Mouse (Mus musculus): ENCODE data around the gene Tsen34. TPM values are rescaled to one million over a fixed set of nuclear protein-coding genes. Genes with fewer than 3 reads are reported as not detected.

Tsen34 gene
- 100 to 1,000 TPM in 1 of 2 experiments, 10 to 100 TPM in 1; 87.7 to 105 TPM for total RNA-seq (2021)
- long read RNA-seq, experiment 1, transcript Tsen34-204 (5 exons, 1,779 nt), result minor isoform, 22 of 69 reads
- long read RNA-seq, experiment 1, transcript Tsen34-202 (4 exons, 1,319 nt), result major isoform, 36 of 69 reads
- long read RNA-seq, experiment 1, partial matches to known transcripts, result 0 of 69 reads
- long read RNA-seq, experiment 1, other reads (novel, unspliced or antisense), result 10 of 69 reads
- long read RNA-seq, experiment 2, transcript Tsen34-202 (4 exons, 1,319 nt), result minor isoform, 82 of 232 reads
- long read RNA-seq, experiment 2, transcript Tsen34-204 (5 exons, 1,779 nt), result major isoform, 95 of 232 reads
- long read RNA-seq, experiment 2, partial matches to known transcripts, result 19 of 232 reads
- long read RNA-seq, experiment 2, other reads (novel, unspliced or antisense), result 34 of 232 reads

DNA sequence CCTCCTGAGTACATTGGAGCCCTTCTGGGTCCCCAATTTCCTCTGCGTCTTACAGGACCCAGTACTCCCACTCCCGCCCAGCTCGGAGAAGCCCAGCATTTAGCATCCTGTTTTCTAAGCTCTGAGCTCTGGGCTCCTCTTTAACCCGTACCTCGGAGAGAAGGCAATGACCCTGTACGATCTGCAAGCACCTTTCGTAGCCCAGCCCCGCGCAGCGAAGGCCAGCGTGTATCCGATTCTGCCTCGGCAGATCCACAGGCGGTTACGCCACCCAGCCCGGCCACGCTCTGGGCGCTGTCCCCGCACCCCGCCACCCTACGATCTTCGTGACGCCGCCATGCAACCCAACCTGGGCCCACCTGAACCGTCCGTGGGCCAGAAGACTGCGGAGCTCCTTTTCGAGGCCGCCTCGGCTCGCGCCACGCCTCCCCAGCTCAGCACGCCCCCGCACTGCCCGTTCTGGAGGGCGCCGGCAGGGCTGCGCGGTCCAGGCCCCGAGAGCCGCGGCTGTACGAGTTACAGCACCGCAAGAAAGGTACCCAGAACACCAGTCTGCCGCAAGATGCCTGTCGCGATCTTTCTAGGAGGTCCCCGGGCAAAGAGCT lies at the start of gene Tsen34:
TSS of gene Tsen34 (plus strand) at position 482 of the 605 bp plus-strand sequence.
- peak; percentile 88 to 90 for DNase-seq (ENCODE audit: low spot score in 2 of 2)

GRCm38 (mm10) chr7:3643412-3643811 lies 49.3 kb upstream of the Tsen34 start:
- no peak for DNase-seq (ENCODE audit: low spot score in 2 of 2)

- DNase-seq (ENCODE audit: low spot score in 2 of 2), result no peak
Observed at GRCm38 (mm10) chr7:3643843-3644242, 48.8 kb upstream of the Tsen34 start.

- peak in 1 of 2 experiments; percentile 81 for DNase-seq (ENCODE audit: low spot score in 2 of 2)
Observed at GRCm38 (mm10) chr7:3644348-3644671, 48.4 kb upstream of the Tsen34 start.

DNA sequence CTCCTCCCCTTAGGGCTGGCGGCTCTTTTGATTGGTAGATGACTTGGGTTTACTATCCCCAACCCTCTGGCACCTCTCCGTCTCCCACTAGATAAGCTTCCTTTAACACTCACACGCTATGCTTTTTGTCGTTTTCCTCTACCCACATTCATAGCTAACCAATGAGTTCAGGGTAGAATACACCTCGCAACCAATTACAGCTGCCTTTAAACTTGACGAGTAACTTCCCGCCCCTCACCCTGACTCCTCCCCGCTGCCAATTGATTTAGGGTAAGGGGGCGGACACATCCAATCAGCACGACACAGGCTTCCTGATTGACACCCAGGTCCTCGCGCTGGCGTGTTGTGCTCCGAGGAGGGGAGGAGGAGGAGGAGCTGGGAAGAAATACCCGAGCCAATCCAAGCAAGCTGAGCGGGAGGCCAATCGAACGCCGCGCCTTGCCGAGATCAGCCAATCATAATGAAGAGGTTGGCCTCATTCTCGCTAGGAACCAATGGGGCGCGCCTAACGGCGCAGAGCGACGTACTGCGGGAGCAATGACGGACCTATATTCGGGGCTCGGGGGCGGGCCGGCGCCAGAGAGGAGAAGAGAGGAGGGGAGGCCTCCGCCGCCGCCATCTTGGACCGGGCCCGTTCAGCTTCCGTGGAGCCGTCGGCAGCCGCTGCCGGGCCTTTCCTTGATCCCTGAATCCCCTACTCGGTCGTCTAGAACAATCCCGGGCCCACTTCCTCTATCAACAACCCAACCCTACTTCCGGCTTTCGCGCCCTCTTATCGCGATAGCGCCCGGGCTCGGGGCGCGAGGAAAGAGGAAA lies 47.8 kb upstream of the Tsen34 start, which contains the start of gene Cnot3:
TSS of gene Cnot3 (plus strand) at position 597 of the 816 bp plus-strand sequence.
- peak; percentile 90 to 92 for DNase-seq (ENCODE audit: low spot score in 2 of 2)

DNA sequence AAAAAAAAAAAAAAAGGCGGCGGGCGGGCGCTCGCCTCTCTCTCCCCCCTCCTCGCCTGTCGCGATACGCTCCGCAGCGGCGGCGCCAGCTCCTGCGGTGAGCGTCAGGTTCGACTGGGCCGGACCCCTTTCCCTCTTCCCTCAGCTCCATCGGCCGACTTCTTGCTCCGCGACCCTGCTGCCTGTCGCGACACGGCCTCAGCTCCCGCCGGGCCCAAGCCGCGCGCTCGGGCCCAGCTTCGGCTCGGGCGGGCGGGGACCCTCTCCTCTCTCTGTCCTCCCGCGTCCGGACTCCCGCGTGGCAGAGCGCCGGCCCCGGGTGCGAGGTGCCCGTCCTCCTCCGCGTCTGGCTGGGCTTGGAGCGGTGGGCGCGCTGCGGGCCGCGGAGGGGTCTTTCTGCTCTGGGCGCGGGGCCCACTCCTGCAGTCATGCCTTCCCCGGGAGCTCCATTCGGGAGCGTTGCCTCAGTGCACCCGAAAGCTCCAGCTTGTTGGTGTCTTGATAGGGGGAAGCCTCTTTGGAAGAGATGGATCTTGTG lies 47.1 kb upstream of the Tsen34 start:
- no peak for DNase-seq (ENCODE audit: low spot score in 2 of 2)

DNA sequence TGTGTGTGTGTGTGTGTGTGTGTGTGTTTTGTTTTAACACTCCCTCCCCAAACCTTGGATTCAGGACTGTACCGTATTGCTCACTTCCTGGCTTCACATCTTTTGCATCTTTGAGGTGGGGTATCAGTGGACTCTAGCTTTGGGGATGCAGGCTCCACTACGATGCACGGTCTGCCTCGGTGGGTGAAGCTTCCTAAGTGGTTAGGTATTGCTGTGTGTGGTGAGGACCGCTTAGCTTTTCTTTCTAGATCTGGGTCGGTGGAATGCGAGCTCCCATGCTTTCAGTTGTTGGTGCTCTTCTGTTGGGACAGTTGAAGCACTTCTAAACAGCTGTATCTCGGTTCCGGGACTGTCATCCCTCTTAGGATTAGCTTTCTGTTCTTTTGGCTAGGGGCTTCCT lies 46.5 kb upstream of the Tsen34 start:
- no peak for DNase-seq (ENCODE audit: low spot score in 2 of 2)

- DNase-seq (ENCODE audit: low spot score in 2 of 2), result no peak
Observed at GRCm38 (mm10) chr7:3646641-3647040, 46.0 kb upstream of the Tsen34 start.

- no peak for DNase-seq (ENCODE audit: low spot score in 2 of 2)
Observed at GRCm38 (mm10) chr7:3656966-3657365, 35.7 kb upstream of the Tsen34 start.

- no peak for DNase-seq (ENCODE audit: low spot score in 2 of 2)
Observed at GRCm38 (mm10) chr7:3658578-3658977, 34.1 kb upstream of the Tsen34 start.

DNA sequence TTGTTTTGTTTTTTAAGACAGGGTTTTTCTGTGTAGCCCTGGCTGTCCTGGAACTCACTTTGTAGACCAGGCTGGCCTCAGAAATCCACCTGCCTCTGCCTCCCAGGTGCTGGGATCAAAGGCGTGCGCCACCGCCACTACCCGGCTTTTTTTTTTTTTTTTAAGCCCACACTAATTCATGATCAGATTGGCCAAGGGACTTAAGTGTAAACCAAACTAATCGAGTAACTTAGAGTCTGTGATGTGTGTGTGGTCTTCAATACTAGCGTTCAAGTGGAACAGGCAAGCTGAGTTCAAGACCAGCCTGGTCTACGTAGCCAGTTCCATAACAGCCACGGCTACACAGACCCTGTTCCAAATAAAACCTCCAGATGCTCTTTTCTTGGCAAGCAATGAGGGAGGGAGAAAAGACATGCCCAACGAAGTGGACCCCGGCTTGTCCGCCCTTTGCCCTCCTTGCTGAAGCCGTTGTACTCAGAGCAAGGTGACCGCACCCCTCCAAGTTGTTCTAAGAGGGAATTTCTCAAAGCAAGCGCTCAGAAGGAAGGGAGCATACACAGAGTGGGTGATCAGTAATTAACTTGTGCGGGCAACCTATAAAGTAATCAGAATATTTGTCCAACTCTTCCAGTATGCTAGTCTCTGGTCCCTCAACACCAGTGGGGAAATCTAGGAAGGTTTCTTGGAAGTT lies 28.0 kb upstream of the Tsen34 start:
- DNase-seq (ENCODE audit: low spot score in 2 of 2), result peak in 1 of 2 experiments; percentile 33

GRCm38 (mm10) chr7:3665215-3666114 lies 27.2 kb upstream of the Tsen34 start, which contains the start of gene Leng1:
Leng1 (minus strand) TSS chr7:3665840.
- peak; percentile 91 to 92 for DNase-seq (ENCODE audit: low spot score in 2 of 2)

GRCm38 (mm10) chr7:3666921-3667391 lies 25.7 kb upstream of the Tsen34 start:
- DNase-seq (ENCODE audit: low spot score in 2 of 2), result peak in 1 of 2 experiments; percentile 37

- DNase-seq (ENCODE audit: low spot score in 2 of 2), result peak; percentile 79 to 82
Observed at GRCm38 (mm10) chr7:3674507-3675227, 18.0 kb upstream of the Tsen34 start.

DNA sequence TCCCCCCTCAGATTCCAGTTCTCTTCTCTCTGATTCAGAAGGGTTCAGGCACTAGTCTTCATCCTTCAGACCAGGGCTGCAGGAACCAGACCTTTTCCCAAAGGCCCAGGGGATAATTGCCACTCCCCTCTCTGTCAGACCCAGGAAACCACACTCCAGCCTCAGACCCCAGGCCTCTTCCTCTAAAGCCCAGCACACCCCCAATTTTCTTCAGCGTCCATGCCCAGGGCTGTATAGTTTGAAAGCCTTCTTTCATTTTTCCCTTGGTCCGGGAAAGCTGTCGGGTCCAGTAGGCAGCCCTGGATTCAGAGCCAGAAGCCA lies 17.5 kb upstream of the Tsen34 start:
- no peak for DNase-seq (ENCODE audit: low spot score in 2 of 2)

DNA sequence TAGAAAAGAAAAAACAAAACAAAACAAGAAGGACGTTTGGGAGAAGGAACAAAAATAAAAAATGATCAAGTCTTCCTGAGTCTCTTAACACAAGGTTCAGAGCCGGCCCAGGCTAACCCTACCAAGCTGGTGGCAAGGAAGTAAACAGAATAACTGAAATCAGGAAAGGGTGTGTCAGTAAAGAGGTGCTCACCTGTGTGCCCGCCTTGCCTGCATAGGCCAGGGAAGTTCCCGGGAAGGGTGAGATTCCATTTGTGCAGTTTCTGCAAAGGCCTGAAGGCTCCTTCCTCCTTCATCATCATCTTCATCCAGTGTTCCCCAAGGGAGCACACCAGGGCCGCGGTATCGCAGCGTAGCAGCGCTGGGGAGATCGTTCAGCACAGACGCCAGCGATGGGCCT lies 16.3 kb upstream of the Tsen34 start:
- no peak for DNase-seq (ENCODE audit: low spot score in 2 of 2)

DNA sequence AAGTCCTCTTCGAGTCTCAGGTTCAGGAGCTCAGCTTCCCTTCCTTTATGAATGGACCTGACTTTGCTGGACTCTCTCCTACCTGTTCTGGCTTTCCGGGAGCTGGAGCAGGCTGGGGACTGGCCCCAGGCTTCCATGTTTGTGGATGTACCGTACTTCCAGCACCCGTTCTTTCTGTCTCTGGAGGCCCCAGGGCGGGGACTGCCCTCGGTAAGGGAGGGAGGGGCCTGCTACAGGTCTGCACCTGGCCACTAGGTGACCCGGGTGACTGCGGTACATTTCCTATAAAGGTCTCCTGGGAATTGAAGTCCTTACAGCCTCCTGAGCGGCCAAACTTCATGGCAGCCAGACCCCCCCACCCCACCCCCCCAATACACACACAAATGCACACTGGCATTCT lies 15.3 kb upstream of the Tsen34 start, which contains the start of gene Tmc4:
TSS of gene Tmc4 (minus strand) at position 212 of the 400 bp plus-strand sequence.
- no peak for DNase-seq (ENCODE audit: low spot score in 2 of 2)

GRCm38 (mm10) chr7:3683908-3684550 lies 8.6 kb upstream of the Tsen34 start:
- DNase-seq (ENCODE audit: low spot score in 2 of 2), result no peak

Data from adrenal gland, adult 18-20 months (tissue).